Mouse (Mus musculus): Measurements from ENCODE around the gene Tgm5. TPM values are rescaled to one million over a fixed set of nuclear protein-coding genes. Genes with fewer than 3 reads are reported as not detected.
"Not testable (repeated sequence)": the region's sequence is repeated elsewhere in the genome, so short reads cannot be mapped to it uniquely, and the experiment has no call there.

The Tgm5 gene
- 0.04 and 0.08 TPM in 2 replicates for polyA plus RNA-seq (2012; rRNA removed)

GRCm38 (mm10) chr2:121085480-121086185, at the start of gene Tgm5:
Gene Tgm5, minus strand, starts transcription at chr2:121085841.
- H3K4me3 ChIP-seq (ENCODE audit: insufficient read depth, low read length): no peak within 1 kb of the TSS
- TF ChIP-seq POLR2A (IDR thresholded peaks at IDR 0.05; ENCODE audit: extremely low read depth, insufficient read depth, low read length): no peak
- no peak for TF ChIP-seq CTCF (IDR thresholded peaks at IDR 0.05; ENCODE audit: extremely low read depth, insufficient read depth, low read length)
- no peak within 1 kb of the TSS for H3K27ac ChIP-seq (ENCODE audit: insufficient read depth, low read length)
- no peaks in the 10 kb centered on the region for H3K4me1 ChIP-seq (ENCODE audit: control insufficient read depth, insufficient read depth, low read length)

DNA sequence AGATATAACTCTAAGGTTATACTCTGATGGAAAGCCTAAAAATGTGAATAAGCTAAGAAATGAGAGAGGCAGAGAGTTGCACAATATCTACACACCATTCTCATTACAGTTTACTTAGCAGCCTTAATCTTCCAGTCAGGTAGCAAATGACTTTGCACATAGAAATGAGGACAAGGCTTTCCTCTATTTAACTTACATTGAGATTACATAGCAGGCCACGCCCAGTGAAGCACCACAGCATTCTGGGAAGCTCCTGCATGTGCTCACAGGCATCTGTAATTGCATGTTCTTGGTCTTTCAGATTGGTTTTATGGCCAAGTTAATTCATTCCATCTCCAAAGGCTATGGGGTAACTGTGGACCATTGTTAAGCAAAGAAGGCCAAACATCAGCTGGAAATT, 47.2 kb upstream of the Tgm5 start:
- H3K4me1 ChIP-seq (ENCODE audit: control insufficient read depth, insufficient read depth, low read length): no peaks in the 10 kb centered on the region

GRCm38 (mm10) chr2:121128865-121129620, 43.4 kb upstream of the Tgm5 start:
- Histone ChIP-seq H3K4me3 (ENCODE audit: insufficient read depth, low read length) (no peak overlapping the region), H3K27ac (ENCODE audit: insufficient read depth, low read length) (no peak overlapping the region), H3K4me1 (ENCODE audit: control insufficient read depth, insufficient read depth, low read length) (no peaks in the 10 kb centered on the region)
- TF ChIP-seq POLR2A (IDR thresholded peaks at IDR 0.05; ENCODE audit: extremely low read depth, insufficient read depth, low read length) (no peak), CTCF (IDR thresholded peaks at IDR 0.05; ENCODE audit: extremely low read depth, insufficient read depth, low read length) (no peak)

More for the DNA sequence above, 47.2 kb upstream of the Tgm5 start:
- no peak overlapping the region for H3K27ac ChIP-seq (ENCODE audit: insufficient read depth, low read length)
- no peak overlapping the region for H3K4me3 ChIP-seq (ENCODE audit: insufficient read depth, low read length)
- no peak for TF ChIP-seq POLR2A (IDR thresholded peaks at IDR 0.05; ENCODE audit: extremely low read depth, insufficient read depth, low read length)
- TF ChIP-seq CTCF (IDR thresholded peaks at IDR 0.05; ENCODE audit: extremely low read depth, insufficient read depth, low read length): no peak

DNA sequence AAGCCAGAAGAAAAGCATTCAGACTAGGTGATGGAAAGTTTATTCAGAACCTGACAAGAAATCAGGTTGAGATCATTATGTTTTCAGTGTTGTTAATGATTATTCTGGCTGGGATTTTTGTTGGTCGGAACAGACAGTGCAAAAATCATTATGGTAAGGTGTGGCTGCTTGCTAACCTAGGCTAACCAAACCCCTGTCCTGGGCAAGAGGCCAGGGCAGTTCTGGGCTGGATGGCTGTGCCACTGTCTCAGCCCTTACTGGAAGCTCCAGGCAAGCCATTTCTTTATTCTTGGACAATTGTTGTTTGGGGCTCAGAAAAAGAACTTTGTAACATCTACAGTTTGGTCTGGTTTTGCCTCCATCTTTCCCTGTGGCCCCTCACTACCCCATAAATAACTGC, 41.9 kb upstream of the Tgm5 start:
- Histone ChIP-seq H3K4me3 (ENCODE audit: insufficient read depth, low read length) (no peak overlapping the region), H3K4me1 (ENCODE audit: control insufficient read depth, insufficient read depth, low read length) (no peaks in the 10 kb centered on the region), H3K27ac (ENCODE audit: insufficient read depth, low read length) (no peak overlapping the region)
- TF ChIP-seq POLR2A (IDR thresholded peaks at IDR 0.05; ENCODE audit: extremely low read depth, insufficient read depth, low read length) (no peak), CTCF (IDR thresholded peaks at IDR 0.05; ENCODE audit: extremely low read depth, insufficient read depth, low read length) (no peak)

DNA sequence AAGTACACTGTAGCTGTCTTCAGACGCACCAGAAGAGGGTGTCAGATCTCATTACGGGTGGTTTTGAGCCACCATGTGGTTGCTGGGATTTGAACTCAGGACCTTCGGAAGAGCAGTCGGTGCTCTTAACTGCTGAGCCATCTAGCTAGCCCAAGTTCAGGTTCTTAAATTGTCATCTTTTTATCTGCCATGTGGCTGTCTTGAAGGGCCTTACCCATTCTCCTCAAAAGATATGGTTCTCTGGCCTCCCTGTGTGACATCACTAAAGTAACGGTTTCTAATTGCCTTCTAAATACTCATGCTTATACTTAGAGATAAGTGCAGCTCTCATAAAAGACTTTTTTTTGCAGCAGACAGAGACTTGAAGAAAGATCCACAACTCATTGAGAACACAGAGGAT, 40.7 kb upstream of the Tgm5 start:
- H3K4me3 ChIP-seq (ENCODE audit: insufficient read depth, low read length); H3K27ac ChIP-seq (ENCODE audit: insufficient read depth, low read length); H3K4me1 ChIP-seq (ENCODE audit: control insufficient read depth, insufficient read depth, low read length): not testable (repeated sequence)

DNA sequence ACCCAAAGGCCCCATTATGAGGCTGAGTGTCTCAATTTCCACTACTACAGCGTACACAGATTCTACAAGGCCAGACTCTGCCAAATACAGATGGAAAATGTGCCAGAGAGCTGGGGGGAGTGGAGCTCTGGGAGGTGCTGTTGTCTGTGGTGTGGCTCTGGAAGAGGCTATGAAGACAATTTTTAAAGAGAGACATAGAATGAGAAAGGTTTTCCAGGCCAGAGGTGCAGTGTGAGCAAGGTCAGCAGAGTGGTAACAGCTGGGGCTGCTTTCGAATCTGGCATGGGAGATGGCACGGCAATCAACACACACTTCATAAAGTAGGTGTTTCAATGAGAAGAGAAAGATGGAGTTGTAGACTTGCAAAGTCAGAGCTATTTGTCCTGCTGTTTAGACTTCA, 33.6 kb upstream of the Tgm5 start:
- H3K4me3 ChIP-seq (ENCODE audit: insufficient read depth, low read length): no peak overlapping the region
- no peaks in the 10 kb centered on the region for H3K4me1 ChIP-seq (ENCODE audit: control insufficient read depth, insufficient read depth, low read length)
- no peak for TF ChIP-seq POLR2A (IDR thresholded peaks at IDR 0.05; ENCODE audit: extremely low read depth, insufficient read depth, low read length)
- no peak for TF ChIP-seq CTCF (IDR thresholded peaks at IDR 0.05; ENCODE audit: extremely low read depth, insufficient read depth, low read length)
- no peak overlapping the region for H3K27ac ChIP-seq (ENCODE audit: insufficient read depth, low read length)

DNA sequence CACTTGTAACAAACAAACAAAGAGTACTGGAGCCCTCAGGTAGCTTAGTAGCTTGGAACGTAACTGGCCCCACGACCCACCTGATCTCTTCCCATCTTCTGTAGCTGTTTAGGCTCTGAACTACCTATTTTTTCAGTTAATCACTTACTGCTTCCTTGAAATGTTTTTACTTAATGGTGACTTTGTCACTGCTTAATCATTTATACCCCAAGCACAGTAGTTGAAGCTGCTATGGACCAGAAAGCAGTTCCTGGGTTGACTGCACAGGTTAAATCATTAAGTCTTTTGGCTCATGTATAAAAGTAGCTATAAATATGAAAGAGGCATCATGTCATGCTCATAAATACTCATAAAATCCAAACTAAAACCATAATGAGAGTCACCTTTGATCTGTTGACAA, 29.8 kb upstream of the Tgm5 start:
- TF ChIP-seq CTCF (IDR thresholded peaks at IDR 0.05; ENCODE audit: extremely low read depth, insufficient read depth, low read length): no peak
- no peak for TF ChIP-seq POLR2A (IDR thresholded peaks at IDR 0.05; ENCODE audit: extremely low read depth, insufficient read depth, low read length)
- H3K4me3 ChIP-seq (ENCODE audit: insufficient read depth, low read length): no peak overlapping the region
- H3K27ac ChIP-seq (ENCODE audit: insufficient read depth, low read length): no peak overlapping the region
- H3K4me1 ChIP-seq (ENCODE audit: control insufficient read depth, insufficient read depth, low read length): no peaks in the 10 kb centered on the region

DNA sequence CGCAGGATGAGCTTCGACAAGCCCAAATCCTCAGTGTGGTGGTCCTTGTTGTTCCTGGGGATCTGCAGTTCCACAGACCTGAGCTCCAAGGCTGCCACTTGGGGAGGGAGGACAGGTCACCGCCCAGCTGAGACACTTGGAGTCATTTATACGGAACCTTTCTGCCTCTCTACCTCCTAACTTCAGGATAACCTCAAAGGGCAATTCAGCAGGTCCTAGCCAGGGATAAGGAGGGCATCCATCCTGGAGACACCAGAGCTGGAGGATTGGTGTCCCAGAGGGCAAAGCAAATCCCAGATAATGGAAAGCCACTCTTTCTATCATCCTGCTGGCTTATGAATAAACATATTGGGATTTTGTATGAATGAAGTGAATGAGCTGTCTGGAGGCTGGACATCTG, 24.1 kb upstream of the Tgm5 start, which contains the start of gene Tgm7:
TSS of gene Tgm7 (minus strand) at position 101 of the 400 bp plus-strand sequence.
- TF ChIP-seq CTCF (IDR thresholded peaks at IDR 0.05; ENCODE audit: extremely low read depth, insufficient read depth, low read length) (no peak), POLR2A (IDR thresholded peaks at IDR 0.05; ENCODE audit: extremely low read depth, insufficient read depth, low read length) (no peak)
- H3K4me1 ChIP-seq (ENCODE audit: control insufficient read depth, insufficient read depth, low read length): no peaks in the 10 kb centered on the region
- no peak within 1 kb of the TSS for H3K4me3 ChIP-seq (ENCODE audit: insufficient read depth, low read length)
- no peak within 1 kb of the TSS for H3K27ac ChIP-seq (ENCODE audit: insufficient read depth, low read length)

DNA sequence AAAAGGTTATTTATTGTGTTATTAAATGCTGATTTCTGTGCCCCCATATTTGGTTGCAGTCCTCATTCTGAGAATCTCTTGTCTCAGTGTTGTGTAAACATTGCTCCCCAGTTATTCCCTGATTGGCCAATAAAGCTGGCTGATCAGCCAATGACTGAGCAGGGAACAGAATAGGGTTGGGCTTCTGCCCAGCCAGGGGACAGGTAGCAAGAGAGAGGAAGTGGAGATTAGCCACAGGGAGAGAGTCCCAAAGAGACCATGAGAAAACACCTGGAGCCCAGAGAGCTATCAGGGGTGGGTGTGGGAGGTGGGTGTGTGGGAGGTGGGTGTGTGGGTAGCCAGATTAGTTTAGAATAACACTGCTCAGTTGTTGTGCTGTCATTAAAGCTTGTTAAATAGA, 20.3 kb upstream of the Tgm5 start:
- H3K4me1 ChIP-seq (ENCODE audit: control insufficient read depth, insufficient read depth, low read length): no peaks in the 10 kb centered on the region
- H3K4me3 ChIP-seq (ENCODE audit: insufficient read depth, low read length): no peak overlapping the region
- TF ChIP-seq POLR2A (IDR thresholded peaks at IDR 0.05; ENCODE audit: extremely low read depth, insufficient read depth, low read length) (no peak), CTCF (IDR thresholded peaks at IDR 0.05; ENCODE audit: extremely low read depth, insufficient read depth, low read length) (no peak)
- no peak overlapping the region for H3K27ac ChIP-seq (ENCODE audit: insufficient read depth, low read length)

DNA sequence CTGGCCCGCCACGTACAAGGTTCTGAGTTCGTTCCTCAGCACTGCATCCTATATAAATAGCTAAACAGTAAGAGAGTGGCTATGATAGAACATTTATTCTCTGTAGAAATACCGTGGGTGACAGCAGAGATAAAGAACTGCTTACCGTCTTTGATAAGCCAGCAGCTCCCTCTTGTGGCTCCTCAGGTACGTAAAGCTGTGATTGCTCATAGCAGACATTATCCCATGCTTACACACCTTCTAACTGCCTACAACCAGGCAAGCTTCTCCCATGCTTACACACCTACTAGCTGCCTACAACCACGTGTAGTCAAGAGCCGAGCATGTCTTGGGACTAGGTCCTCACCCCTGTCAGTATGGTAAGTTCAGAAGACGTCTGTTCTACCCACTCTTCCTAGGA, 16.4 kb upstream of the Tgm5 start:
- TF ChIP-seq CTCF (IDR thresholded peaks at IDR 0.05; ENCODE audit: extremely low read depth, insufficient read depth, low read length) (peak; percentile 86), POLR2A (IDR thresholded peaks at IDR 0.05; ENCODE audit: extremely low read depth, insufficient read depth, low read length) (no peak)
- no peaks in the 10 kb centered on the region for H3K4me1 ChIP-seq (ENCODE audit: control insufficient read depth, insufficient read depth, low read length)
- no peak overlapping the region for H3K4me3 ChIP-seq (ENCODE audit: insufficient read depth, low read length)
- H3K27ac ChIP-seq (ENCODE audit: insufficient read depth, low read length): no peak overlapping the region
